Mouse (Mus musculus): ENCODE measurements around the gene Podxl. TPM values are rescaled to one million over a fixed set of nuclear protein-coding genes. Genes with fewer than 3 reads are reported as not detected.
A peak's percentile ranks its signal among the peaks of the same experiment; 100 is the strongest.

The Podxl gene
- polyA plus RNA-seq, 1 experiment from 2014 or later = 20.8 TPM

DNA sequence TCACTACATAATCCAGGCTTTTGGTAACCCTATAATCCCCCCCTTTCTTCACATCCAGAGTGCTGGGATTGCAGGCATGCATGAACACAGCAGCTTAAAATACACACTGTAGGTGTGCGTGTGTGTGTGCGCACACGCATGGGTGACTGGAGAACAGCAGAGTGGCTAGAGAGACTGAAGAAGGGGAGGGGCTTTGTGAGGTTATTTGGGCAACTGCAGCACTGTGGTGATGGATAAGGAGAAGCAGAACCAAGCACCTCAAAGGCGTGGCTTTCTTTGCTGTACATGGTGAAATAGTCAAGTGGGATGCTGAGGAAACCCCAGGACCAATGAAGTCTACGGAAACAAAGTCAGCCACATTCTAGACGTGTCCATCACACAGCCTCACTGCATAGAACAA is 23.8 kb downstream of the Podxl start:
- no peak for ATAC-seq (ENCODE audit: insufficient number of reproducible peaks, insufficient read depth, low FRiP score, low read depth)
- no peaks in the 10 kb centered on the region for H3K36me3 ChIP-seq (ENCODE audit: control insufficient read depth, insufficient read depth, low read length)
- no peaks in the 10 kb centered on the region for H3K27me3 ChIP-seq (ENCODE audit: control insufficient read depth, insufficient read depth, low read length)
- 85% methylated on average over 6 of the region's 6 CpGs for WGBS
- H3K4me3 ChIP-seq (ENCODE audit: low read depth, low read length) = no peak overlapping the region
- no peaks in the 10 kb centered on the region for H3K9me3 ChIP-seq (ENCODE audit: control insufficient read depth, low read depth, low read length)
- H3K27ac ChIP-seq (ENCODE audit: low read length) = no peak overlapping the region
- no peaks in the 10 kb centered on the region for H3K4me1 ChIP-seq (ENCODE audit: control insufficient read depth, insufficient read depth, low read length)
- no peak overlapping the region for H3K9ac ChIP-seq (replicated peaks; ENCODE audit: low read depth, low read length)
- no peak overlapping the region for H3K4me2 ChIP-seq (replicated peaks; ENCODE audit: low read depth, low read length)

DNA sequence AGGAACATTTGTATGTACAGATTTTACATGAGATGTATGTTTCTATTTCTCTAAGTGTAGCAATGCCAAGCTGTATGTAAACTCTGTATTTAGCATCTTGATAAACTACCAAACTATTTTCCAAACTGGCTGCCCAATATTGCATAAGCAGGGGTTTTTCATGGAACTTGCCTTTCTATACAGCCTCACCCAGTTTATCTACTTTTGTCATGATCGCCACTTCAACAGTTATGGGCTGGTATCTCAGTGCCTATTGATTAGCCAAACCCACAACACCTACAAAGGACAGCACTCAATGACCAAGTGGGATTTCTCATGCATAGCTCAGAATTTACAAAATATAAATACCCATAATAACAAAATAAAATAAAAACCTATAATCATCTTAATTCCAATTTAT is 25.7 kb downstream of the Podxl start:
- no peaks in the 10 kb centered on the region for H3K27me3 ChIP-seq (ENCODE audit: control insufficient read depth, insufficient read depth, low read length)
- no peak overlapping the region for H3K4me3 ChIP-seq (ENCODE audit: low read depth, low read length)
- H3K9ac ChIP-seq (replicated peaks; ENCODE audit: low read depth, low read length) = no peak overlapping the region
- WGBS = 80% methylated on average over 1 of the region's 1 CpGs
- H3K27ac ChIP-seq (ENCODE audit: low read length) = no peak overlapping the region
- H3K9me3 ChIP-seq (ENCODE audit: control insufficient read depth, low read depth, low read length) = no peaks in the 10 kb centered on the region
- no peaks in the 10 kb centered on the region for H3K4me1 ChIP-seq (ENCODE audit: control insufficient read depth, insufficient read depth, low read length)
- H3K4me2 ChIP-seq (replicated peaks; ENCODE audit: low read depth, low read length) = no peak overlapping the region
- no peak for ATAC-seq (ENCODE audit: insufficient number of reproducible peaks, insufficient read depth, low FRiP score, low read depth)
- no peaks in the 10 kb centered on the region for H3K36me3 ChIP-seq (ENCODE audit: control insufficient read depth, insufficient read depth, low read length)

DNA sequence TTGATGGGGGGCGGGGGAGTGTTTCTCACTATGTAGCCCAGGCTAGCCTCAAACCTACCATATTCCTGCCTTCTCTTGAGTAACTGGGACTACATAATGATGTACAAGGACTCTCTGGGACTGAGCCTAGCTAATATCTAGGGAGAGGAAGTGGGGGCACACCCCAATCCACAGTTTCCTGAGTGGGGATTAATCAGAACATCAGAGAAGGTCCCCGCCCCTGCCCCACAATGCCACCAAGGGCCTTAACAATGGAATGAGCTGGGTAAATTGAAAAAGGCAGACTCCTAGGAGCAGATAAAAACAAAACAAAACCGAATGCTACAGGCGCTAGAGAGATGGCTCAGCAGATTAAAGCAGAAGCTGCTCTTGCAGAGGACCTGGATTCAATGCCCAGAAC is 26.6 kb downstream of the Podxl start:
- 91% methylated on average over 4 of the region's 4 CpGs for WGBS
- H3K27me3 ChIP-seq (ENCODE audit: control insufficient read depth, insufficient read depth, low read length) = no peaks in the 10 kb centered on the region
- H3K9ac ChIP-seq (replicated peaks; ENCODE audit: low read depth, low read length) = no peak overlapping the region
- no peak overlapping the region for H3K4me2 ChIP-seq (replicated peaks; ENCODE audit: low read depth, low read length)
- no peak overlapping the region for H3K4me3 ChIP-seq (ENCODE audit: low read depth, low read length)
- ATAC-seq (ENCODE audit: insufficient number of reproducible peaks, insufficient read depth, low FRiP score, low read depth) = no peak
- no peak overlapping the region for H3K27ac ChIP-seq (ENCODE audit: low read length)
- no peaks in the 10 kb centered on the region for H3K4me1 ChIP-seq (ENCODE audit: control insufficient read depth, insufficient read depth, low read length)
- H3K36me3 ChIP-seq (ENCODE audit: control insufficient read depth, insufficient read depth, low read length) = no peaks in the 10 kb centered on the region
- H3K9me3 ChIP-seq (ENCODE audit: control insufficient read depth, low read depth, low read length) = no peaks in the 10 kb centered on the region

DNA sequence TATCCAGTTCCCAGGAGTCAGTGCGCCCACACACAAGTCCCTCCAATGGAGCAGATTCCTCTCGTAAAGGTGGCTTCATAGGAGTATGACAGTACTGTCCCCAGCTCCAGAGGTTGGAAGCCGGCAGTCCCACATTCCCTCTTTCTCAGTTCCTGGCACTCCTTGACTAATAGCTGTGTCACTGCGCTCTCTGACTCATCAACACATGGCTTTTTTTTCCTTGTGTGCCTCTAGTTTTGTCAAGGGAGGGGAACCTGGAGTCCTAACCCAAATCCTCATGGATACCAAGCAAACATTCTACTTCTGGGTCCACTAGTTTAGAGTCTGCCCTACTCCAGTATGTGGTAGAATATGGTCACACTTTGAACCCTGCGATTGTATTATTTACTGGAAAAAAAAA is 29.1 kb downstream of the Podxl start:
- no peaks in the 10 kb centered on the region for H3K36me3 ChIP-seq (ENCODE audit: control insufficient read depth, insufficient read depth, low read length)
- ATAC-seq (ENCODE audit: insufficient number of reproducible peaks, insufficient read depth, low FRiP score, low read depth) = no peak
- no peak overlapping the region for H3K4me3 ChIP-seq (ENCODE audit: low read depth, low read length)
- H3K4me2 ChIP-seq (replicated peaks; ENCODE audit: low read depth, low read length) = no peak overlapping the region
- no peaks in the 10 kb centered on the region for H3K4me1 ChIP-seq (ENCODE audit: control insufficient read depth, insufficient read depth, low read length)
- no peak overlapping the region for H3K9ac ChIP-seq (replicated peaks; ENCODE audit: low read depth, low read length)
- H3K27ac ChIP-seq (ENCODE audit: low read length) = no peak overlapping the region
- 93% methylated on average over 5 of the region's 5 CpGs for WGBS
- H3K27me3 ChIP-seq (ENCODE audit: control insufficient read depth, insufficient read depth, low read length) = no peaks in the 10 kb centered on the region
- H3K9me3 ChIP-seq (ENCODE audit: control insufficient read depth, low read depth, low read length) = no peaks in the 10 kb centered on the region

DNA sequence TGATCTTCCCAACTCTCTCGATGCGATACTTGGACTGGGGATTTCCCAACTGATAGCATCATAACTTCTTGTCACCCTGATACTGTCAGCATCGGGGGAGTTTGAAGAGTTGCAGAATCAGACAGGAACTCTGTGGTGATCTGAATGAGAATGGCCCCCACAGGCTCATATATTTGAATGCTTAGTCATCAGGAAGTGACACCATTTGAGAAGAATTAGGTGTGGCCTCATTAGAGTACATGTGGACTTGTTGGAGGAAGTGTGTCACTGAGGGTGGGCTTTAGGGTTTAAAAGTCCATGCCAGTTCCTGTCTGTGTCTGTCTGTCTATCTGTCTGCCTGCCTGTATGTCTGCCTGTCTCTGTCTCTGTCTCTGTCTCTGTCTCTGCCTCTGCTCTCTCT is 31.9 kb downstream of the Podxl start:
- Histone ChIP-seq H3K4me1 (ENCODE audit: control insufficient read depth, insufficient read depth, low read length) (no peaks in the 10 kb centered on the region), H3K27me3 (ENCODE audit: control insufficient read depth, insufficient read depth, low read length) (no peaks in the 10 kb centered on the region)
- 84% methylated on average over 3 of the region's 3 CpGs for WGBS

DNA sequence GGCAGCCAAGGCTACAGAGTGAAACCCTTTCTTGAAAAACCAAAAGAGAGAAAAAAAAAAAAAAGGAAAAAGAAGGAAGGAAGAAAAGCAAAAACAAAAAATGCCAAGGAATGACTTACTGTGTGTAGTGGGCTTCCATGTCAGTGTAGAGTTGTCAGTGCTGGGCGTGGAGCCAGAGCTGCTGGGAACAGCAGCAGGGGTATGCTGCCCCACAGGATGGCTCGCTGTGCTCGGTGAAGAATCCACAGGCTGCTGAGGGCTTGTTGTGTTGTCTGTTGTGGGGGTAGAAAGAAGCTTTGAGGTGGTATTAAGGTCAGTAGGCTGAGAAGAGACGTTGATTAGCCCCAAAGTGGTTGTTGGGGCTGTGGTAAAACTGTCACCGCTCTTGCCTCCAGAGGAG is 35.4 kb downstream of the Podxl start:
- Histone ChIP-seq H3K4me3 (ENCODE audit: low read depth, low read length) (no peak overlapping the region), H3K4me1 (ENCODE audit: control insufficient read depth, insufficient read depth, low read length) (no peaks in the 10 kb centered on the region), H3K27ac (ENCODE audit: low read length) (no peak overlapping the region), H3K27me3 (ENCODE audit: control insufficient read depth, insufficient read depth, low read length) (no peaks in the 10 kb centered on the region), H3K9ac (replicated peaks; ENCODE audit: low read depth, low read length) (no peak overlapping the region), H3K9me3 (ENCODE audit: control insufficient read depth, low read depth, low read length) (no peaks in the 10 kb centered on the region), H3K4me2 (replicated peaks; ENCODE audit: low read depth, low read length) (no peak overlapping the region), H3K36me3 (ENCODE audit: control insufficient read depth, insufficient read depth, low read length) (no peaks in the 10 kb centered on the region)
- WGBS = 76% methylated on average over 5 of the region's 5 CpGs
- ATAC-seq (ENCODE audit: insufficient number of reproducible peaks, insufficient read depth, low FRiP score, low read depth) = no peak

More for the DNA sequence above, 31.9 kb downstream of the Podxl start:
- Histone ChIP-seq H3K36me3 (ENCODE audit: control insufficient read depth, insufficient read depth, low read length) (no peaks in the 10 kb centered on the region), H3K27ac (ENCODE audit: low read length) (no peak overlapping the region), H3K9me3 (ENCODE audit: control insufficient read depth, low read depth, low read length) (no peaks in the 10 kb centered on the region), H3K4me3 (ENCODE audit: low read depth, low read length) (no peak overlapping the region), H3K4me2 (replicated peaks; ENCODE audit: low read depth, low read length) (no peak overlapping the region), H3K9ac (replicated peaks; ENCODE audit: low read depth, low read length) (no peak overlapping the region)
- no peak for ATAC-seq (ENCODE audit: insufficient number of reproducible peaks, insufficient read depth, low FRiP score, low read depth)

DNA sequence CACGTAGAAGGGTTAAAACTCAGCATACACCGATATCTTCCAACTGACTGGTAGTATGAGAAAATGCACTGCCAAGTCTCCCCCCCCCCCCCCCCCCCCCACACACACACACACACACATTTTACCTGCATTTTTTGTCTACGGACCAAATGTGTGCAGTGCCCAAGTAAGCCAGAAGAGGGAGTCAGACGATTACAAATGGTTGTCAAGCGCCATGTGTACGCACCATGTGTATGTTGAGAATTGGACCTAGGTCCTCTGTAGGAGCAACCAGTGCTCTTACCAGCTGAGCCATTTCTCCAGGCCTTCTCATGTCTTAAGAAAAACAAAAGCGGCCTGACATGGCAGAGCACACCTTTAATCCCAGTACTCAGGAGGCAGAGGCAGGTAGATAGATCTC is 35.9 kb downstream of the Podxl start:
- no peak overlapping the region for H3K4me2 ChIP-seq (replicated peaks; ENCODE audit: low read depth, low read length)
- no peaks in the 10 kb centered on the region for H3K27me3 ChIP-seq (ENCODE audit: control insufficient read depth, insufficient read depth, low read length)
- no peak for ATAC-seq (ENCODE audit: insufficient number of reproducible peaks, insufficient read depth, low FRiP score, low read depth)
- 72% methylated on average over 7 of the region's 7 CpGs for WGBS
- no peaks in the 10 kb centered on the region for H3K36me3 ChIP-seq (ENCODE audit: control insufficient read depth, insufficient read depth, low read length)
- no peak overlapping the region for H3K27ac ChIP-seq (ENCODE audit: low read length)
- H3K4me1 ChIP-seq (ENCODE audit: control insufficient read depth, insufficient read depth, low read length) = no peaks in the 10 kb centered on the region
- H3K9me3 ChIP-seq (ENCODE audit: control insufficient read depth, low read depth, low read length) = no peaks in the 10 kb centered on the region
- H3K9ac ChIP-seq (replicated peaks; ENCODE audit: low read depth, low read length) = no peak overlapping the region
- no peak overlapping the region for H3K4me3 ChIP-seq (ENCODE audit: low read depth, low read length)

DNA sequence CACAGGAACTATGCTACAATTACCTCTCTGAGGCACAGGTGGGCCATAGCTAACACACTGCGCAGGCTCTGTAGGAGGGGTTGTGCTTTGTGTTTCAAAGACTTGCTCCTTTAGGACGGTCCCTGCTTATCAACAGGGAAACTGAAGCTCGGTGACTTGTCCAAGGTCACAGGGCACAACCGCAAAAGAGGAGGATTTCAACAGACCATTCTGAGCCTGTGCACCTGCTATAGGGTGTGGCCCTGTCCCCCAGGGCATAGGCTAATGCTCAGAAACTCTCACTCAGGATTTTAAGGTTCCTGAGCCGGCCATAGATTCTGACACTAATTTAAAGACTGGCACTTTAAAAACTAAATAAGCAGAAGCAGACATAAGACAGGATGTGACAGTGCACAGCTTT is 36.9 kb downstream of the Podxl start:
- no peaks in the 10 kb centered on the region for H3K36me3 ChIP-seq (ENCODE audit: control insufficient read depth, insufficient read depth, low read length)
- no peaks in the 10 kb centered on the region for H3K27me3 ChIP-seq (ENCODE audit: control insufficient read depth, insufficient read depth, low read length)
- ATAC-seq (ENCODE audit: insufficient number of reproducible peaks, insufficient read depth, low FRiP score, low read depth) = no peak
- H3K9ac ChIP-seq (replicated peaks; ENCODE audit: low read depth, low read length) = no peak overlapping the region
- no peak overlapping the region for H3K4me3 ChIP-seq (ENCODE audit: low read depth, low read length)
- no peak overlapping the region for H3K4me2 ChIP-seq (replicated peaks; ENCODE audit: low read depth, low read length)
- no peaks in the 10 kb centered on the region for H3K4me1 ChIP-seq (ENCODE audit: control insufficient read depth, insufficient read depth, low read length)
- H3K9me3 ChIP-seq (ENCODE audit: control insufficient read depth, low read depth, low read length) = no peaks in the 10 kb centered on the region
- WGBS = 88% methylated on average over 5 of the region's 5 CpGs
- no peak overlapping the region for H3K27ac ChIP-seq (ENCODE audit: low read length)

DNA sequence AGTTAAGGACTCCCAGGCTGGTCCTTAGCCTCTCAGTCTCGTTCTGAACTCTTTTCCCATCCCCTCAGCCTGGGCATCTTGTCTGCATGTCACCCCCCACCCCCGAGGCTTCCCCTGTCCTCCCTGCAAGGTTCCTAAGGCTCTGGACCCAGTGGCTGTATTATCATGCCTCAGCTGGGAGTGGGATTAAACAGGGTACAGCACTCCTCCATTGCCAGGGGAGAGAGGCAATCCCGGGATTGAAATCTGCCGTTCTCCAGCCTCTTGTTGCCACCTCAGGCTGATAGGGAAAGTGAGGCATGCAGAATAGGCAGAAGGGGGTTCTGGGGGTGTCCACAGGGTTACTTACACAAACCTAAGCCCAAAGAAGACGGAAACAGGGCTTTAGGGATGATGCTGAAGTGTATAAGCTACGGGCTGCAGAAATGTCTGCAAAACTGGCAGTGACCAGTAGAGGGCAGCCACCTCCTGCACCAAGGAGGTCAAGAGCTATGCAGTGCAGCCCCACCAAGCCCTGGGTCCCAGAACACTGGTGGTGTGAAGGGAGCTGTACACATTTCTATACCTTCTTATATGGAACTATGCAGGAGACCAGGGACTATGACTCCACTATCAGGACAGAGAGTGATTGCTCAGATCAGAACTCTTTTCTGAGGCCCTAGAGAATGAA is 38.4 kb downstream of the Podxl start:
- ATAC-seq (ENCODE audit: insufficient number of reproducible peaks, insufficient read depth, low FRiP score, low read depth) = peak; percentile 80; the same call in 1 of the 2 replicates
- Histone ChIP-seq H3K27ac (ENCODE audit: low read length) (no peak overlapping the region), H3K9me3 (ENCODE audit: control insufficient read depth, low read depth, low read length) (no peaks in the 10 kb centered on the region), H3K9ac (replicated peaks; ENCODE audit: low read depth, low read length) (no peak overlapping the region), H3K4me3 (ENCODE audit: low read depth, low read length) (no peak overlapping the region), H3K4me2 (replicated peaks; ENCODE audit: low read depth, low read length) (no peak overlapping the region), H3K27me3 (ENCODE audit: control insufficient read depth, insufficient read depth, low read length) (no peaks in the 10 kb centered on the region), H3K4me1 (ENCODE audit: control insufficient read depth, insufficient read depth, low read length) (no peaks in the 10 kb centered on the region), H3K36me3 (ENCODE audit: control insufficient read depth, insufficient read depth, low read length) (no peaks in the 10 kb centered on the region)
- 63% methylated on average over 6 of the region's 6 CpGs for WGBS
